Mouse (Mus musculus): ENCODE data around the gene Masp1. TPM values are rescaled to one million over a fixed set of nuclear protein-coding genes. Genes with fewer than 3 reads are reported as not detected.

Masp1 gene
- polyA plus RNA-seq, 1 experiment, result 0.12 TPM

- Histone ChIP-seq H3K4me1 (ENCODE audit: control insufficient read depth, insufficient read depth, insufficient read length) (no peaks in the 10 kb centered on the region; the same call in 1 of the 2 replicates), H3K36me3 (ENCODE audit: control insufficient read depth, insufficient read depth, low read length) (no peaks in the 10 kb centered on the region), H3K27me3 (ENCODE audit: control insufficient read depth, insufficient read depth, low read length) (peaks cover 3% of the 10 kb centered on the region), H3K27ac (ENCODE audit: insufficient read depth, low read length) (no peak overlapping the region), H3K4me3 (ENCODE audit: extremely low read depth, insufficient read depth, insufficient read length) (no peak overlapping the region)
- WGBS, result 87% methylated on average over 5 of the region's 5 CpGs
- TF ChIP-seq CTCF (IDR thresholded peaks at IDR 0.05; ENCODE audit: extremely low read depth, insufficient read depth, insufficient read length, insufficient replicate concordance) (no peak), POLR2A (IDR thresholded peaks at IDR 0.05; ENCODE audit: low read depth, low read length) (no peak)
- DNase-seq (ENCODE audit: low read depth in 1 of 2, low spot score in 2 of 2), result no peak
Measured at GRCm38 (mm10) chr16:23522081-23522480, 1.5 kb upstream of the Masp1 start.

GRCm38 (mm10) chr16:23521092-23521491, 477 bp upstream of the Masp1 start:
- no peaks in the 10 kb centered on the region; the same call in 1 of the 2 replicates for H3K4me1 ChIP-seq (ENCODE audit: control insufficient read depth, insufficient read depth, insufficient read length)
- H3K36me3 ChIP-seq (ENCODE audit: control insufficient read depth, insufficient read depth, low read length), result no peaks in the 10 kb centered on the region
- H3K27ac ChIP-seq (ENCODE audit: insufficient read depth, low read length), result no peak overlapping the region
- H3K27me3 ChIP-seq (ENCODE audit: control insufficient read depth, insufficient read depth, low read length), result peaks cover 3% of the 10 kb centered on the region
- TF ChIP-seq POLR2A (IDR thresholded peaks at IDR 0.05; ENCODE audit: low read depth, low read length) (no peak), CTCF (IDR thresholded peaks at IDR 0.05; ENCODE audit: extremely low read depth, insufficient read depth, insufficient read length, insufficient replicate concordance) (no peak)
- no peak overlapping the region for H3K4me3 ChIP-seq (ENCODE audit: extremely low read depth, insufficient read depth, insufficient read length)
- DNase-seq (ENCODE audit: low read depth in 1 of 2, low spot score in 2 of 2), result no peak
- WGBS, result 39% methylated on average over 5 of the region's 5 CpGs

- DNase-seq (ENCODE audit: low read depth in 1 of 2, low spot score in 2 of 2), result no peak
- no peak overlapping the region for H3K4me3 ChIP-seq (ENCODE audit: extremely low read depth, insufficient read depth, insufficient read length)
- no peaks in the 10 kb centered on the region for H3K36me3 ChIP-seq (ENCODE audit: control insufficient read depth, insufficient read depth, low read length)
- H3K27ac ChIP-seq (ENCODE audit: insufficient read depth, low read length), result no peak overlapping the region
- no peaks in the 10 kb centered on the region; the same call in 1 of the 2 replicates for H3K4me1 ChIP-seq (ENCODE audit: control insufficient read depth, insufficient read depth, insufficient read length)
- TF ChIP-seq CTCF (IDR thresholded peaks at IDR 0.05; ENCODE audit: extremely low read depth, insufficient read depth, insufficient read length, insufficient replicate concordance) (no peak), POLR2A (IDR thresholded peaks at IDR 0.05; ENCODE audit: low read depth, low read length) (no peak)
- H3K27me3 ChIP-seq (ENCODE audit: control insufficient read depth, insufficient read depth, low read length), result peaks cover 3% of the 10 kb centered on the region
- WGBS, result 7% methylated on average over 1 of the region's 1 CpGs
Measured at GRCm38 (mm10) chr16:23519771-23520170, 844 bp downstream of the Masp1 start.

- Histone ChIP-seq H3K4me1 (ENCODE audit: control insufficient read depth, insufficient read depth, insufficient read length) (no peaks in the 10 kb centered on the region; the same call in 1 of the 2 replicates), H3K27me3 (ENCODE audit: control insufficient read depth, insufficient read depth, low read length) (peaks cover 3% of the 10 kb centered on the region), H3K27ac (ENCODE audit: insufficient read depth, low read length) (no peak overlapping the region), H3K36me3 (ENCODE audit: control insufficient read depth, insufficient read depth, low read length) (no peaks in the 10 kb centered on the region), H3K4me3 (ENCODE audit: extremely low read depth, insufficient read depth, insufficient read length) (no peak overlapping the region)
- TF ChIP-seq CTCF (IDR thresholded peaks at IDR 0.05; ENCODE audit: extremely low read depth, insufficient read depth, insufficient read length, insufficient replicate concordance) (no peak), POLR2A (IDR thresholded peaks at IDR 0.05; ENCODE audit: low read depth, low read length) (no peak)
- WGBS, result 84% methylated on average over 10 of the region's 10 CpGs
- DNase-seq (ENCODE audit: low read depth in 1 of 2, low spot score in 2 of 2), result no peak
Measured at GRCm38 (mm10) chr16:23518567-23519369, 1.8 kb downstream of the Masp1 start.

- H3K27me3 ChIP-seq (ENCODE audit: control insufficient read depth, insufficient read depth, low read length), result peaks cover 3% of the 10 kb centered on the region
- DNase-seq (ENCODE audit: low read depth in 1 of 2, low spot score in 2 of 2), result no peak
- H3K36me3 ChIP-seq (ENCODE audit: control insufficient read depth, insufficient read depth, low read length), result no peaks in the 10 kb centered on the region
- H3K4me1 ChIP-seq (ENCODE audit: control insufficient read depth, insufficient read depth, insufficient read length), result no peaks in the 10 kb centered on the region; the same call in 1 of the 2 replicates
- TF ChIP-seq POLR2A (IDR thresholded peaks at IDR 0.05; ENCODE audit: low read depth, low read length) (no peak), CTCF (IDR thresholded peaks at IDR 0.05; ENCODE audit: extremely low read depth, insufficient read depth, insufficient read length, insufficient replicate concordance) (no peak)
- H3K4me3 ChIP-seq (ENCODE audit: extremely low read depth, insufficient read depth, insufficient read length), result no peak overlapping the region
- H3K27ac ChIP-seq (ENCODE audit: insufficient read depth, low read length), result no peak overlapping the region
- WGBS, result 87% methylated on average over 20 of the region's 20 CpGs
Measured at GRCm38 (mm10) chr16:23517754-23518566, 2.7 kb downstream of the Masp1 start.

- DNase-seq (ENCODE audit: low read depth in 1 of 2, low spot score in 2 of 2), result no peak
- WGBS, result 82% methylated on average over 5 of the region's 5 CpGs
- no peaks in the 10 kb centered on the region for H3K36me3 ChIP-seq (ENCODE audit: control insufficient read depth, insufficient read depth, low read length)
- H3K27ac ChIP-seq (ENCODE audit: insufficient read depth, low read length), result no peak overlapping the region
- H3K27me3 ChIP-seq (ENCODE audit: control insufficient read depth, insufficient read depth, low read length), result peaks cover 3% of the 10 kb centered on the region
- H3K4me3 ChIP-seq (ENCODE audit: extremely low read depth, insufficient read depth, insufficient read length), result no peak overlapping the region
- TF ChIP-seq CTCF (IDR thresholded peaks at IDR 0.05; ENCODE audit: extremely low read depth, insufficient read depth, insufficient read length, insufficient replicate concordance) (no peak), POLR2A (IDR thresholded peaks at IDR 0.05; ENCODE audit: low read depth, low read length) (no peak)
- H3K4me1 ChIP-seq (ENCODE audit: control insufficient read depth, insufficient read depth, insufficient read length), result no peaks in the 10 kb centered on the region; the same call in 1 of the 2 replicates
Measured at GRCm38 (mm10) chr16:23517230-23517629, 3.4 kb downstream of the Masp1 start.

Measured in spleen, adult 2 months (tissue).